Mouse (Mus musculus) left cerebral cortex, adult 9 months (tissue): ENCODE measurements around the gene Olfr1423.
A peak's percentile ranks its signal among the peaks of the same experiment; 100 is the strongest.
"Not testable (repeated sequence)": the region's sequence is repeated elsewhere in the genome, so short reads cannot be mapped to it uniquely, and the experiment has no call there.

Experiments used
- DNase-seq, 2 experiments: peaks; one replicate each; pipeline ENCODE4 v3.0.0; 2022; ENCODE audit warnings: low spot score in 2 of 2

Gene Olfr1423

DNA sequence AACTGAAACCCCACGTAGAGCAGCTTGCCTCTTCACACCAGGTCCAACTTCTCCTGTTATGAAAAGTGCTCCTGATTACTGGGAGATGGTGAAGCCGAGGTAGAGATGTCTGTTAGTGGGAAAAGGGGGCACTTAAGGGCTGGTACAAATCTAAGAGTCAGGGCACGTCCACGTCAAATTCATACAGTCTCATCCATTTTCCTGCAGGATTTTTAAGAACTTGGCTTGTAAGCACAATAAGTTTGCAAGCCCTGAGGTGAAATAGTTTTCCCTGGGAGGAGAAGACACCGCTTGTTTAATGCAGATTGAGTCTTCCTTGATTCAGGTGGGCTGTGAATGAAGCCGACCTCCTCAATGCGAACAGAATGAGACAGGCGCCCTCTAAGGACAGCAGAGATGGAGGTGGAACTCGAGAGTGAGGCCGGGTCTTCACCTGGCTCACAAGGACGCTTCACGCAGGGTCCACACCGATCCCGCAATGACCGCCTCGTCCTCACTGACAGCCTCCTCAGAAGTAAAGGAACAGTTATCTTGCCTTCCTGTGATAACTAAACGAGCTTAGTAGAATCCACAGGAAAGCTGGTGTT, 34.7 kb downstream of the Olfr1423 start:
- DNase-seq: peak in 1 of 2 experiments; percentile 34

DNA sequence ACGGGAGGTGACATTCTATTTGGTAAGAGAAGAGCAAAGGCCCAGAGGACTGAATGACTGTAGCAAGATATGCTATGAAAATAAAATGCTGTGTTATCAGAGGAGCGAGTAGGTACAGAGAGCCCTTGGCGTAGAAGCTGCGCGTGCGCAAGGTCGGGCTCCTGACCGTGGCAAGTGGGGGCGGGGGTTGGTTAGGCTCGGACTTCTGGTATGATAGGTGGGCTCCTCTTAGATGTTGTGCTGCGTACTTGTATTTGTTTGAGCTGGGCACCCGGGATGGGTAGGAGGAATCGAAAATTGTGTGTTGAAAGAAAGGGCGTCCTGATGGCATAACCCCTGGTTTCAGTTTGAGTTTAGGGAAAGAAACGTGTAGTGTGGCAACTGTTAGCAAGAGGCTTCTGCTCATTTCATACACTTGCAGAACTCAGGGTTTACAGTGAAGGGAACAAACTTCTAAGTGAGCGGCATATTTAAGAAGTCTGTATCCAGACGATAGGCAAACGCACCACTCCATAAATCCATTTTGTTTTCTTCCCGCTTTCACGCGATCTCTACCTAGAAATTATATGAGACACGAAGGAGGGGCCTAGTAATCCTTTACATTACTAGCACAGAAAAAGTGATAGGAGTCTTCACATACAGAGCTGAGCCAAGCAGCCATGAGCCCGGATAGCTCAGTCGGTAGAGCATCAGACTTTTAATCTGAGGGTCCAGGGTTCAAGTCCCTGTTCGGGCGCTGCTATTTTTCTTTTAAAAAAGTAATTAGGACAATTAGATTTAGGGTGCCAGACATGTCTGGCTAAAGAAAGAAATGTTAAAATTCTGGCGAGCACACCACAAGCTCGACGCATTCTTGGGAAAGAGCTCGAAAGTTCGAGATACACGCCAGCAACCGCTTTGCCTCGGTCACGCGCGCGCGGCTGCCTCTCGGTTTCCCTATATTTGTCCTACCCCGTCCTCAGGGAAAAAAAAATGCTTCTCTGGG, 35.4 kb downstream of the Olfr1423 start:
- DNase-seq: peak; percentile 66 to 93

DNA sequence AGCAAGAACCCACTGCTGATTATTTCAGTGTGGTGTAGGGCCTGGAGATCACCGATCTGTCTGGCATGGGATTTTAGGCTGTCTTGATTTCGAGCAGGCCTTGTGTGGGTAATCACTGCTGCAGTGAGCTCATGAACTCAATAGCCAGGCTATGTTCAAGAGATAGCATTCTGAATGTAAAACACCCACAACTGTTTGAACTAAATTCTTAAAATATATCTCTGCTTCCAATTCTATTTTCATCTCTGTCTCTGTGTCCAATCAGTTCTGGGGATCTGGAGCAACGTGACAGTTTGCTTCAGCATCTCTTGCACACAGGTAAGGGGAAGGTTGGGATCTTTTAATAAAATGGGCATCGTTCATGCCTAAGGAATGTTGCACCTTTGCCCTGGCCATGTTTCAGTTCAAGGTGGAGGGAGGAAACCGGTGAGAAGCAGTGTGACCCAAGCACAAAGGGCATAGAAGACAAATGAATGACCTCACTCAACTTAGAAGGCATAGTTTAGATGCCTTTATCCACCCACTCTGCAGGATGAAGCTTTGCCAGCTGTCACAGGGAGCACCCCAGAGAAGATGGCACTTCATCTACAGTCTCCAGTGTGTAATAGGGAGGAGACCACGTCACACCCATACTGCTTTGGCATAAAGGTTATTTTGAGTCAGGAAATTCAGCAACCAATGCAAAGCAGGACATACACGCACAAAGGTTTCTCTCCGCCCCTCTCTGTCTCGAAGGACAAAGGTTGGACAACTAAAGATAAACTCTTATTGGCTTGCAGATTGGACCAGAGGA, 36.7 kb downstream of the Olfr1423 start:
- peak in 1 of 2 experiments; percentile 48 for DNase-seq

DNA sequence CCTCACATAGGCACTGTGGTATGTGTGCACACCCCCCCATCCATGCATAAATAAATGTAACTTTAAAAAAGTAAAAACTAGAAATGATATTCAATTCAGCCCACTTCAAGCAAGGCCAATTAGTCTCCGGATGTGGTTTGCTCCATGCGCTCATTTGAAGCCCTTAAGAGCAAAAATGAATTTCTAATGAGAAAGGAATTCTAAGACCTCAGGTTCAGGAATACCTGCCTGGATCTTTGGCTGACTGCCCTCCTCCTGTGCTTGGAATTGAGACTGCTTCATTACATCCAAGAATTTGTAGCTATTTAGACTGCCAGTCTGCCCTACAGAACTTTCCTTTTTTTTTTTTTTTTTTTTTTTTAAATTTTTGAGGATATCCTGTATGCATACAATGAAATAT, 37.5 kb downstream of the Olfr1423 start:
- DNase-seq: no peak

DNA sequence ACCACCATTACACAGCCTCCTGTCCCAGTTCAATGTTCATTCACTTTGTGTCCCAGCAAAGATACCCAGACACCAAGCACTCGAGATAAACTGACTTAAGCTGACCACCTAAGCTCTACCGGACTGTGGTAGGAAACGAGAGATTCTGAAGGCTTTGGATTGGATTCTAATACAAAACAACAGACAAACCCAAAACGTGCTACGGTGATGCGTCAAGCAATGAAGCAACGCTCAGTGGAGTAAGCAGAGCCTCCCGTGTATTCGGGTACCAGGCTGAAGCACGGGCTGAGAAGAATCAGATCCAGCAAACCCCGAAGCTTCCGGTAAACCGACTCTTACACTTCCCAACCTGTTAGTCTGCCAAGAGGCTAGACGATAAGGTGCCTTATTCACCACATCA, 38.3 kb downstream of the Olfr1423 start:
- peak in 1 of 2 experiments; percentile 21 for DNase-seq

DNA sequence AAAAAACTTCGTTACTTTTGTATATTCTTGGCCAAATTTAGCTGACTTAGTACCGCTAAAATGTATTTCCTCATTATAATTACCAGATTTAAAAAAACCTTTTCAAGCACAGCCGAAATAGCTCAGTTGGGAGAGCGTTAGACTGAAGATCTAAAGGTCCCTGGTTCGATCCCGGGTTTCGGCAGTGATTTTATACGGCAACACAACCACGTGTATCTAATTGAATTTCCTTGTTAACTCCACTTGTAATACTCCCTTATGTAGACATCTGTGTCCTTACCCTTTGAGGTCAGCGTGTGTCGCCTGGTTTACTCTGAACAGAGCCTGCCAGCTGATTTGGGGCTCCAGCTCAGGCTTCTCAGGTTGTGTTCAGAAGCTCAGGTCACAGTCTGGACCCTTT, 39.0 kb downstream of the Olfr1423 start:
- peak in 1 of 2 experiments; percentile 65 for DNase-seq

DNA sequence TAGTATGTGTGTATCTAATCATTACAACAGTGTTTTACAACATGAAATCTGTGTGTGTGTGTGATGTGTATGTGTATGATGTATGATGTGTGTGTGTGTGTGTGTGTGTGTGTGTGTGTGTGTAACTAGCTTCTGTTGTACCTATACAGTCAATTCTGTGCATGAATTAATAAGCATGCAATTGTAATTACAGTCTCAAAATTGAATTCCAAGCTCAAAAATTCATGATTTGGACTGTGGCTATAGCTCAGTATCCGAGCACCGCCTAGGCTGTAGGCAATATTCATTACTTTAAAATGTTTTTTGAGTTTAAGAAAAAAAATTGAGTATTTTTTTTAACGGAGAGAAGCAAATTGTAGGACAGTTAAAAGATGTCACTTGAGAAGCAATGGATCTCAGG, 39.4 kb downstream of the Olfr1423 start:
- DNase-seq: no peak

DNA sequence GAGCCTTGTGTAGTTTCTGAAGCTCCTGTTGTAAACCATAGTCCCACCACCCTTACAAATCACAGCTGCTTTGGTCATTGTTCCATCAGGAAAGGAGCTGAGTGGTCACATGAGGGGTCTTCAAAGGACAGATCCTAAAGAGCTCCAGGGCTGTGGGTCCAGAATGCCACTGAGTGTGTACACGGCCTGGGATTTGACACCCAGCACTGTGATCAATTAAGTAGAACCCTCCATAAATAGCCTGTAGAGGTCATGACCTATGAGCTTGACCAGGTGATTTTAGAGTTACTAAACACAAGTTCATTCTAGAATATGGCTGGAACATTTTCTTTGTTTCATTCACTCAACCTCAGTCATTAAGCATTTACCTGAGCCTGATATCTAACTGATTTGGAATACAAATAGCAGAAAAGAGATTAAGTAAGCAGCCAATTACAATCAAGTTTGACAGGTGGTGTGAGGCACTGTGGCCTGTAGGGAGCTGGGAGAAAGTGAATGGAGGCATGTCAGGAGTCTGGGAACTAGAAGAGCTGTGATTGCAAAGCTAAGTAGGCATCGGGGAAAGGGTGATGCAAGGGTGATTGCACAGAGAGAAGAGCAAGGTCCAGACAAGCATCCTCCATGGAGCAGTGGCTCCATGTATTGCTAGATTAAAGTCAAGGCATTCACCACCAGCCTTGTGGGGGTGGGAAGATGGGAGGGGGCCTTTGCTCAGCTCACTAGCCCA, 45.2 kb downstream of the Olfr1423 start:
- no peak for DNase-seq

DNA sequence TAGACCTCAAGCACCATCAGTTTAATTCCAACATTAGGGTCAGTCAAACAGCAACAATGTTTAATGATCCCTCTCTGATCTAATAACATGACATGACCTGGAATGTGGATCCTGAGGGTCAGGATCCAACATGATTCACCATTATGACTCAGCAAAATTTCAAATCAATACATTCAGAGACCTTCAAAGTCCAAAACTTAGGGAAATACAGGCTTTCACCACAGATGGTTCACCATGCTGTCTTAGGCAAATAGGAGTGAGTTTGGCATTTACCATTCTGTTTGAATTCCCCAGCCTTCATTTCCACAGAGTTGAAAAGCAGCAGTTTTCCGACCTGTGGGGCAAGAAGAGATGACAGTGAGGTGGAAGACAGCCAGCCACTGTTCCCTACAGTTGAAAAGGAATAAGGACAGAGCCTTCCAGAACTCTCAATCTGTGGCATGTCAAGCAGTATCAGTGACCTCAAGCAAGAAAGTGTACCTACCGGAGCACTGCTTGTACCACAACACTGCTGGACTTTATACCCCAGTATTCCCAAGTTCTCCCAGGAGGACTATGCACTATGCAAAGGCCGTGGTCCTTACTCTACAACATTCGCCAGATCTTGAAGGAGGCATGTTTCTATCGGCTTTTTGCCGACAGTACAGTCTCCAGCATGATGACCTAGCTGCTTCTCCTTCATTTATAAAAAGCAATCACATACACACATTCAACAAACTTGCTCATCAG, 46.2 kb downstream of the Olfr1423 start:
- no peak for DNase-seq

DNA sequence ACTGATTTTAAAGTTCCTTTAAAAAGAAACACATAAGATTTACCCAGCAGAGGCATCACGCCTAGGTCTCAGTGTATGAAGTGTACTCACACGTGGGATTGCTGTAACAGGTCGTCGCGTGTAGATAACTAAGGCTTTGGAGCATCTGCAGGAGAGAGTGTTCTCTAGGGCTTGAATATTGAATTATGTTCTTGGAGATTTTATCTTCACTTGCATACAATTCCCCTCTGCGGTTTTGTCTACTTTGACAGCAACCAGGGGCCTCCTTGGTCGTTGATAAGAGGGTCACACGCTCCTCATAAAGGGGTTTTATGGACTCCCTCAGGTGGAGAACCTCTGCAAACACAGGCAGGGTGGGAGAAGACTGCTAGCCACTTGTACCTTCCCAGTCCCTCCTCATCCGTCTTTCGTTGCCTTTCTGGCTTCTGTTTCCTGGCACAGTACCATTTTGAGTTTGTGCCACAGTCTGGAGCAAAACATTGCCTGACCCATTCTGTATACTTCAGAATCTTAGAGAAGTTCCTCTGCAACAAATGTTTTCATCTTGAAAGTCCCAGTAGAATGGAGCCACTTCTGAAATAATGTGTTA, 48.6 kb downstream of the Olfr1423 start:
- DNase-seq: no peak

DNA sequence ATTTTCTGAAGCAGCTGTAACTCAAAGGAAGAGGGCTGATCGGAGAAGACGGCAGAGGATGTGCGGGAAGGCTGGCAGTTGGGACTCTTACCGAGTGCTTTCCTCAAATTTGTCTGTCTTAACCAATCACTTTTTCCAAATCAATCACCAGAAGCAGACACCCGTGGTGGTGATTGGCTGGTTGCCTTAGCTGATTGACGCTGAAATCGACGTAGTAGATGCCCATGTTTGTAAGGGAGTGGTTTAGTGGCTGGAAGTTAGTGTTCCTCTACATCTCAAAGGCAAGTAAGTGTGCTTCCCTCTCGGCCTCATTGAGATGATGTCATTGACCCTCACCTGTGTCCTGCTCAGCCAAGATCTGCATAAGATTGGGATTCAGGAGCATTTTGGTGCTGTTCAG, 49.1 kb downstream of the Olfr1423 start:
- DNase-seq: no peak

DNA sequence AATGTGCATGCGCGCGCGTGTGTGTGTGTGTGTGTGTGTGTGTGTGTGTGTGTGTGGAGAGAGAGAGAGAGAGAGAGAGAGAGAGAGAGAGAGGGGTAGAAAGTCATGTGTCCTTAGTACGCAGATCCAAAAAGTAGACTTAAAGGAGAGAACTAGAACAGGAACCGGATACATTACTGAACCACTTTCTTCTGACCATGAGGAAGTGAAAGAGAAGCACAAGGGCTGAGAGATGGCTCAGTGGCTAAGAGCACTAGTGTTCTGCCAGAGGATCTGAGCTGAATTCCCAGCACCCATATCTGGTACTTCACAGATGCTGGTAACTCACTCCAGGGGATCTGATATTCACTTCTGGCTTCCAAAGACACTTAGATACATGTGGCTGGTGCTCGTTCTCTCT, 51.8 kb downstream of the Olfr1423 start:
- no peak for DNase-seq

DNA sequence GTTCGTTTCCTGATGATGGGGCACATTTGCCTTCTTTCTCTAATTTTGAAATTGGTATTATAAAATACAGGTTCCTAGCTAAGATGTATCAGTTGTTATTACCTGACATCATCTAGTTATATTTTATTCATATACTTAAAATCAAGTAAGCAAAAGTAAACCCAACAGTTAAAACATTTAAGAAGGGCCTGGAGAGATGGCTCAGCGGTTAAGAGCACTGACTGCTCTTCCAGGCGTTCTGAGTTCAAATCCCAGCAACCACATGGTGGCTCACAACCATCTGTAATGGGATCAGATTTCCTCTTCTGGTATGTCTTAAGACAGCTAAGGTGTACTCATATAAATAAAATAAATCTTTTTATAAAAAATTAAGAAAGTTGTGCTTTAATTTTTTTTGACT, 53.3 kb downstream of the Olfr1423 start:
- DNase-seq: no peak

DNA sequence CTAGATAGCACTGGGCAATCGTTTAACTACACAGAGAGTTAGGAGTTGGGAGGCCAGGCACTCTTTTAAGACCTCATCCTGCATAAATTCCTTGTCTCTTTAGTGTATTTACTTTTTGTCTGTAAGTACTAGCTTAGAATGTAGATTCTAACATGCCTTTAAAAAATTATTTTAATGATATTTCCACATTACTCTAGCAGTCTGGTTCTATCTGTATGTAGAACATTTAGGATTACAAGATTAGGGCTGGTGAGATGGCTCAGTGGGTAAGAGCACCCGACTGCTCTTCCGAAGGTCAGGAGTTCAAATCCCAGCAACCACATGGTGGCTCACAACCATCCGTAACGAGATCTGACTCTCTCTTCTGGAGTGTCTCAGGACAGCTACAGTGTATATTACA, 56.5 kb downstream of the Olfr1423 start:
- DNase-seq: not testable (repeated sequence)
